Mouse (Mus musculus) ES-E14 (cell line): ENCODE data around the gene Pam.

ENCODE experiments used
- CHD2 ChIP-seq: IDR thresholded peaks from 2 replicates; pipeline ENCODE4 v1.6.1; 2014; ENCODE audit warnings: mild to moderate bottlenecking, low read depth, low read length, inconsistent platforms
- MAFK ChIP-seq: IDR thresholded peaks from 2 replicates; pipeline ENCODE4 v1.6.1; 2014; ENCODE audit warnings: mild to moderate bottlenecking, low read depth, low read length, inconsistent platforms; ENCODE audit not compliant: insufficient read depth
- ZNF384 ChIP-seq: IDR thresholded peaks from 2 replicates; pipeline ENCODE4 v1.6.1; 2012; ENCODE audit warnings: low read depth, low read length, inconsistent platforms

DNA sequence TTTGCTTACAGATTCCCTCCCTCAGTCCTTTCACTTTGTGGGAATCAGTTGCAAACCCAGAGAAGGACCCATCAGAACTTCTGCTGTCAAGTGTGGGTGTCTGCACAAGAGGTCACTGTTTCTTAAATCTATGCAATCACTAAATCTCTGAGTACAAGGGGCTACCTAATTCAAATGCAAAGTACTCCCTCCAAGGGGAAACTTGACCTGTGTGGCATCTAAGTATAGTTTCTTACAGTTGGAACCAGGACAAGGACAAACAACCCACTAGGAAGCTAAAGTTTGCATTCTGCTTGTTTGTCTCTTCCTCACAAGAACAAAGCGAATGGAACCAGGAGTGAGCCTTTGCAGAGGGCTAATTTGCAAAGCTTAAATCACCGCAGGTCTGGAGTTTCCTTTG lies 22.3 kb downstream of the Pam start:
- TF ChIP-seq MAFK (no peak), ZNF384 (no peak), CHD2 (no peak)
